22 mouse cellular contexts compared by ENCODE assay signal in genomic region chr10:43559313-43559712, GRCm38 (mm10). TPM values are rescaled to one million over a fixed set of nuclear protein-coding genes. Genes with fewer than 3 reads are reported as not detected.
A peak's percentile ranks its signal among the peaks of the same experiment; 100 is the strongest.
DNase-seq lines count a peak whose midpoint lies in the region; ATAC-seq lines count a peak whose summit lies in the region.
"Had no signal": no experiment of that assay in that cellular context is flagged by ENCODE, and none has a peak within 500 bp of the region (broad histone marks: within the 10 kb centered on the region; RNA-seq: fewer than 3 reads in every experiment).

No protein-coding gene starts in this region.

- WGBS in intestine, embryonic 15.5 days = 72% methylated on average over 11 of the region's 11 CpGs

- no peaks in the 10 kb centered on the region for H3K36me3 ChIP-seq in intestine, embryonic 15.5 days
- H3K36me3 ChIP-seq: embryonic facial prominence, embryonic 10.5 days; heart, embryonic 10.5 days; hindbrain, embryonic 12.5 days had no signal

- no peak overlapping the region for H3K4me2 ChIP-seq in intestine, embryonic 15.5 days (replicated peaks)
- H3K4me2 ChIP-seq: hindbrain, embryonic 12.5 days had no signal

- H3K4me1 ChIP-seq in intestine, embryonic 15.5 days (replicated peaks) = no peaks in the 10 kb centered on the region
- H3K4me1 ChIP-seq: embryonic facial prominence, embryonic 10.5 days; heart, embryonic 10.5 days; hindbrain, embryonic 12.5 days had no signal

- H3K9ac ChIP-seq in intestine, embryonic 15.5 days = no peak overlapping the region
- H3K9ac ChIP-seq: hindbrain, embryonic 12.5 days had no signal

- H3K4me3 ChIP-seq in intestine, embryonic 15.5 days (replicated peaks) = no peak overlapping the region
- H3K4me3 ChIP-seq: embryonic facial prominence, embryonic 10.5 days; heart, embryonic 10.5 days; hindbrain, embryonic 12.5 days had no signal

- no peak overlapping the region for H3K27ac ChIP-seq in intestine, embryonic 15.5 days
- H3K27ac ChIP-seq: embryonic facial prominence, embryonic 10.5 days; heart, embryonic 10.5 days; hindbrain, embryonic 12.5 days had no signal

- no peaks in the 10 kb centered on the region for H3K27me3 ChIP-seq in intestine, embryonic 15.5 days (replicated peaks)
- H3K27me3 ChIP-seq: hindbrain, embryonic 12.5 days had no signal

- peak; percentile 18 to 34 for DNase-seq in cerebellum, postnatal 10 days
- DNase-seq in cerebellum, adult 9-10 months = no peak
- no peak for DNase-seq in frontal cortex, postnatal 25 days (ENCODE audit: low spot score in 2 of 2)
- DNase-seq in adrenal gland, adult 2 months = no peak
- DNase-seq: adrenal gland, postnatal 10 days; B cell, adult 2 months; cerebellum, adult 11-12 months; cerebellum, adult 9-11 months; gastrocnemius, postnatal 10 days; heart, adult 18-20 months; heart, postnatal 10 days; heart, postnatal 4 days; kidney, adult 11 months had no signal

- H3K9me3 ChIP-seq in intestine, embryonic 15.5 days = no peaks in the 10 kb centered on the region
- H3K9me3 ChIP-seq: embryonic facial prominence, embryonic 10.5 days; heart, embryonic 10.5 days; hindbrain, embryonic 12.5 days had no signal

- peak; percentile 34; the same call in 1 of the 2 replicates for ATAC-seq in frontal cortex, adult (ENCODE audit: low TSS enrichment)
- ATAC-seq in erythroid progenitor cell, adult 5-6 weeks (replicated peaks; ENCODE audit: low FRiP score, poor library complexity, severe bottlenecking) = peak; percentile 34
- ATAC-seq in intestine, embryonic 15.5 days = no peak
- ATAC-seq: CD4-positive, CD25-positive, alpha-beta regulatory T cell, adult 4 months; hindbrain, embryonic 16.5 days; inflammation-experienced regulatory T-cells, adult 6 months had no signal

RNA-seq across cellular contexts. Expression of gene 1700021F05Rik, which starts 18.5 kb away (rescaled TPM):
- 7.6 and 19.3 TPM in 2 replicates for total RNA-seq in erythroid progenitor cell, adult 5-6 weeks (2015; ENCODE audit: low replicate concordance)
- total RNA-seq in erythroid progenitor cell, adult 5-6 weeks (2017; ENCODE audit: low replicate concordance) = 21.9 and 25.0 TPM in 2 replicates
- 77.0 and 77.4 TPM in 2 replicates for polyA plus RNA-seq in intestine, embryonic 15.5 days (2015; fragmentation: Nextera tagmentation; extraction: Ambion mirVana)
- 10 to 100 TPM; 67.6 to 81.4 TPM for total RNA-seq in adrenal gland, adult 2 months (2021)
- 8.0 and 9.2 TPM in 2 replicates for polyA plus RNA-seq in adrenal gland, adult 2 months (2012; rRNA removed)

RNA-seq across cellular contexts. Expression of gene Cd24a, which starts 18.8 kb away (rescaled TPM):
- total RNA-seq in erythroid progenitor cell, adult 5-6 weeks (2015; ENCODE audit: low replicate concordance) = 6,032 and 6,430 TPM in 2 replicates
- 6,106 and 7,183 TPM in 2 replicates for total RNA-seq in erythroid progenitor cell, adult 5-6 weeks (2017; ENCODE audit: low replicate concordance)
- polyA plus RNA-seq in intestine, embryonic 15.5 days (2015; fragmentation: Nextera tagmentation; extraction: Ambion mirVana) = 189 and 204 TPM in 2 replicates
- total RNA-seq in adrenal gland, adult 2 months (2021) = 10 to 100 TPM; 24.6 to 44.7 TPM
- 12.3 and 16.5 TPM in 2 replicates for polyA plus RNA-seq in adrenal gland, adult 2 months (2012; rRNA removed)

RNA-seq across cellular contexts. Expression of gene Gm9803, which starts 35.4 kb away (rescaled TPM):
- total RNA-seq in erythroid progenitor cell, adult 5-6 weeks (2015; ENCODE audit: low replicate concordance) = 41.8 TPM in 1 of 2 replicates, not detected in the other
- not detected in 2 replicates for total RNA-seq in erythroid progenitor cell, adult 5-6 weeks (2017; ENCODE audit: low replicate concordance)
- polyA plus RNA-seq in intestine, embryonic 15.5 days (2015; fragmentation: Nextera tagmentation; extraction: Ambion mirVana) = 11.9 and 12.6 TPM in 2 replicates
- total RNA-seq in adrenal gland, adult 2 months (2021) = 10 to 100 TPM; 26.8 to 27.4 TPM
- 130 and 175 TPM in 2 replicates for polyA plus RNA-seq in adrenal gland, adult 2 months (2012; rRNA removed)

Comparison
In these comparisons a context has a peak if more than half of its experiments do, and no peak if none do; other contexts are left out.
1. DNase-seq: peak in cerebellum, postnatal 10 days (2 of 2); none in cerebellum, adult 9-10 months (single experiment), frontal cortex, postnatal 25 days (0 of 2) and adrenal gland, adult 2 months (single experiment).
2. RNA of gene Cd24a, which starts 18.8 kb away (total RNA-seq): 6,032 to 7,183 TPM in erythroid progenitor cell, adult 5-6 weeks; 24.6 to 44.7 TPM in adrenal gland, adult 2 months; every median in the first group is over 100 times any median in the second.